Mouse (Mus musculus) lung, embryonic 15.5 days (tissue): ENCODE data around the gene H13. TPM values are rescaled to one million over a fixed set of nuclear protein-coding genes. Genes with fewer than 3 reads are reported as not detected.
A peak's percentile ranks its signal among the peaks of the same experiment; 100 is the strongest.

Experiments used
- ATAC-seq: fragments of 200-750 bp; cut with Nextera tagmentation; 2 replicates; pipeline ENCODE4 v1.8.0; 2017; ENCODE audit warnings: moderate number of reproducible peaks, borderline replicate concordance; ENCODE audit not compliant: low FRiP score, low TSS enrichment; ENCODE audit errors: extremely low read depth
- H3K27ac ChIP-seq: fragments of 300-500 bp; sonication (generic); 2 replicates; pipeline ENCODE4 v1.5.1; 2015; ENCODE audit warnings: moderate library complexity, mild to moderate bottlenecking, inconsistent platforms
- H3K27me3 ChIP-seq: fragments of 300-500 bp; sonication (generic); 2 replicates; pipeline ENCODE4 v1.6.1; 2015; ENCODE audit warnings: inconsistent platforms
- H3K36me3 ChIP-seq: fragments of 300-500 bp; sonication (generic); 2 replicates; pipeline ENCODE4 v1.6.1; 2015; ENCODE audit warnings: inconsistent platforms
- H3K4me1 ChIP-seq: fragments of 300-500 bp; sonication (generic); 2 replicates; pipeline ENCODE4 v1.6.1; 2015; ENCODE audit warnings: inconsistent platforms
- H3K4me2 ChIP-seq: fragments of 300-500 bp; sonication (generic); 2 replicates; pipeline ENCODE4 v1.6.1; 2015; ENCODE audit warnings: inconsistent platforms, mild to moderate bottlenecking, moderate library complexity
- H3K4me3 ChIP-seq: fragments of 300-500 bp; sonication (generic); 2 replicates; pipeline ENCODE4 v1.5.1; 2015; ENCODE audit warnings: mild to moderate bottlenecking, inconsistent platforms
- H3K9ac ChIP-seq: fragments of 300-500 bp; sonication (generic); 2 replicates; pipeline ENCODE4 v1.6.1; 2015; ENCODE audit warnings: inconsistent platforms
- H3K9me3 ChIP-seq: fragments of 300-500 bp; sonication (generic); 2 replicates; pipeline ENCODE4 v1.6.1; 2016; ENCODE audit warnings: inconsistent platforms
- WGBS: fragments of 180-500 bp; shearing (Covaris S2); methylation state at CpG from one replicate; pipeline ENCODE4 v1.1.7; 2015; 5-methylcytosine and 5-hydroxymethylcytosine counted together
- polyA plus RNA-seq: library from polyadenylated mRNA; unstranded; fragments of >200 nt; fragmentation: Nextera tagmentation; extraction: Ambion mirVana; gene quantifications from 2 replicates; pipeline ENCODE4 v1.2.1, GENCODE M21; 2015

Gene H13
- polyA plus RNA-seq, 1 experiment from 2014 or later, result 104 TPM

- peak within 1 kb of the TSS; percentile 23 for H3K9ac ChIP-seq
- no peaks in the 10 kb centered on the region for H3K27me3 ChIP-seq
- peak; percentile 95 for ATAC-seq
- peaks cover 90% of the 10 kb centered on the region for H3K36me3 ChIP-seq
- H3K4me1 ChIP-seq, result peaks cover 6% of the 10 kb centered on the region; the same call in 1 of the 2 replicates
- H3K4me2 ChIP-seq, result peak within 1 kb of the TSS; percentile 55
- H3K9me3 ChIP-seq, result no peaks in the 10 kb centered on the region
- peak within 1 kb of the TSS; percentile 51 for H3K27ac ChIP-seq
- peak within 1 kb of the TSS; percentile 47 for H3K4me3 ChIP-seq
- WGBS, result 48% methylated on average over 45 of the region's 45 CpGs
Observed at GRCm38 (mm10) chr2:152686806-152687267, 17.6 kb downstream of the H13 start, which contains the start of gene Mcts2. Gene Mcts2, plus strand, starts transcription at chr2:152687035.

- Histone ChIP-seq H3K9ac (no peak overlapping the region), H3K27ac (no peak overlapping the region), H3K36me3 (peaks cover 56% of the 10 kb centered on the region), H3K9me3 (no peaks in the 10 kb centered on the region), H3K4me3 (no peak overlapping the region), H3K27me3 (no peaks in the 10 kb centered on the region), H3K4me1 (peaks cover 30% of the 10 kb centered on the region), H3K4me2 (no peak overlapping the region)
- WGBS, result 66% methylated on average over 7 of the region's 7 CpGs
- no peak for ATAC-seq
Observed at GRCm38 (mm10) chr2:152691564-152692217, 22.4 kb downstream of the H13 start.

GRCm38 (mm10) chr2:152693233-152693632 lies 24.0 kb downstream of the H13 start:
- Histone ChIP-seq H3K36me3 (peaks cover 50% of the 10 kb centered on the region), H3K4me2 (peak overlapping the region; percentile 41)
- ATAC-seq, result no peak

GRCm38 (mm10) chr2:152693735-152694134 lies 24.5 kb downstream of the H13 start:
- peak overlapping the region; percentile 83 for H3K27ac ChIP-seq
- no peaks in the 10 kb centered on the region for H3K9me3 ChIP-seq
- peaks cover 50% of the 10 kb centered on the region for H3K36me3 ChIP-seq
- peak overlapping the region; percentile 41 for H3K4me2 ChIP-seq
- H3K27me3 ChIP-seq, result no peaks in the 10 kb centered on the region
- H3K4me1 ChIP-seq, result peaks cover 27% of the 10 kb centered on the region
- H3K9ac ChIP-seq, result 0 out of 2 replicates have a peak overlapping the region, but pooled peaks have one; percentile 1
- 82% methylated on average over 13 of the region's 13 CpGs for WGBS
- no peak for ATAC-seq
- no peak overlapping the region for H3K4me3 ChIP-seq

More at GRCm38 (mm10) chr2:152693233-152693632, 24.0 kb downstream of the H13 start:
- WGBS, result 9% methylated on average over 9 of the region's 9 CpGs
- Histone ChIP-seq H3K27ac (peak overlapping the region; percentile 83), H3K4me3 (0 out of 2 replicates have a peak overlapping the region, but pooled peaks have one; percentile 11), H3K27me3 (no peaks in the 10 kb centered on the region), H3K4me1 (peaks cover 27% of the 10 kb centered on the region), H3K9me3 (no peaks in the 10 kb centered on the region), H3K9ac (0 out of 2 replicates have a peak overlapping the region, but pooled peaks have one; percentile 1)

GRCm38 (mm10) chr2:152694708-152695107 lies 25.4 kb downstream of the H13 start:
- Histone ChIP-seq H3K4me3 (no peak overlapping the region), H3K4me1 (peaks cover 27% of the 10 kb centered on the region), H3K27ac (peak overlapping the region; percentile 83), H3K27me3 (no peaks in the 10 kb centered on the region), H3K36me3 (peaks cover 50% of the 10 kb centered on the region), H3K9me3 (no peaks in the 10 kb centered on the region), H3K4me2 (no peak overlapping the region), H3K9ac (no peak overlapping the region)
- WGBS, result 41% methylated on average over 7 of the region's 7 CpGs
- peak; percentile 76 for ATAC-seq

GRCm38 (mm10) chr2:152696016-152696415 lies 26.8 kb downstream of the H13 start:
- Histone ChIP-seq H3K4me1 (peaks cover 27% of the 10 kb centered on the region), H3K9ac (no peak overlapping the region), H3K4me3 (no peak overlapping the region), H3K27me3 (no peaks in the 10 kb centered on the region), H3K4me2 (no peak overlapping the region), H3K27ac (peak overlapping the region; percentile 83), H3K36me3 (peaks cover 53% of the 10 kb centered on the region), H3K9me3 (no peaks in the 10 kb centered on the region)
- WGBS, result 63% methylated on average over 10 of the region's 10 CpGs
- no peak for ATAC-seq

- peak overlapping the region; percentile 83 for H3K27ac ChIP-seq
- no peak overlapping the region for H3K4me3 ChIP-seq
- H3K4me2 ChIP-seq, result no peak overlapping the region
- peaks cover 27% of the 10 kb centered on the region for H3K4me1 ChIP-seq
- peak overlapping the region; percentile 46; the same call in 1 of the 2 replicates for H3K9ac ChIP-seq
- H3K9me3 ChIP-seq, result no peaks in the 10 kb centered on the region
- peak; percentile 50 for ATAC-seq
- H3K27me3 ChIP-seq, result no peaks in the 10 kb centered on the region
- peaks cover 57% of the 10 kb centered on the region for H3K36me3 ChIP-seq
- 42% methylated on average over 20 of the region's 20 CpGs for WGBS
Observed at GRCm38 (mm10) chr2:152696476-152697164, 27.4 kb downstream of the H13 start.

- no peak overlapping the region for H3K4me3 ChIP-seq
- ATAC-seq, result no peak
- H3K27ac ChIP-seq, result no peak overlapping the region
Observed at GRCm38 (mm10) chr2:152700138-152700537, 30.9 kb downstream of the H13 start.

GRCm38 (mm10) chr2:152700725-152701124 lies 31.5 kb downstream of the H13 start:
- Histone ChIP-seq H3K9me3 (no peaks in the 10 kb centered on the region), H3K27ac (no peak overlapping the region), H3K4me2 (no peak overlapping the region), H3K4me3 (no peak overlapping the region), H3K27me3 (no peaks in the 10 kb centered on the region), H3K36me3 (peaks cover 90% of the 10 kb centered on the region), H3K4me1 (peaks cover 13% of the 10 kb centered on the region), H3K9ac (no peak overlapping the region)
- 91% methylated on average over 8 of the region's 8 CpGs for WGBS
- no peak for ATAC-seq

More at GRCm38 (mm10) chr2:152700138-152700537, 30.9 kb downstream of the H13 start:
- Histone ChIP-seq H3K4me1 (peaks cover 12% of the 10 kb centered on the region; the same call in 1 of the 2 replicates), H3K27me3 (no peaks in the 10 kb centered on the region), H3K36me3 (peaks cover 91% of the 10 kb centered on the region), H3K9me3 (no peaks in the 10 kb centered on the region), H3K4me2 (no peak overlapping the region), H3K9ac (no peak overlapping the region)
- WGBS, result 88% methylated on average over 10 of the region's 10 CpGs

GRCm38 (mm10) chr2:152703596-152704255 lies 34.5 kb downstream of the H13 start:
- H3K36me3 ChIP-seq, result peaks cover 72% of the 10 kb centered on the region
- no peak overlapping the region for H3K4me2 ChIP-seq

GRCm38 (mm10) chr2:152704256-152704605 lies 35.0 kb downstream of the H13 start:
- Histone ChIP-seq H3K4me2 (no peak overlapping the region), H3K27ac (no peak overlapping the region), H3K9ac (no peak overlapping the region), H3K4me1 (peaks cover 34% of the 10 kb centered on the region), H3K4me3 (no peak overlapping the region), H3K27me3 (no peaks in the 10 kb centered on the region), H3K9me3 (no peaks in the 10 kb centered on the region), H3K36me3 (peaks cover 67% of the 10 kb centered on the region)
- ATAC-seq, result no peak
- WGBS, result 86% methylated on average over 5 of the region's 5 CpGs

More at GRCm38 (mm10) chr2:152703596-152704255, 34.5 kb downstream of the H13 start:
- Histone ChIP-seq H3K27me3 (no peaks in the 10 kb centered on the region), H3K9me3 (no peaks in the 10 kb centered on the region), H3K27ac (no peak overlapping the region), H3K4me1 (peaks cover 34% of the 10 kb centered on the region), H3K4me3 (no peak overlapping the region), H3K9ac (no peak overlapping the region)
- ATAC-seq, result no peak
- WGBS, result 86% methylated on average over 21 of the region's 21 CpGs
